Mouse (Mus musculus) CH12.LX (cell line): ENCODE data around the gene Nfat5.

Source experiments
- CHD2 ChIP-seq: IDR thresholded peaks from 2 replicates; pipeline ENCODE4 v1.6.1; 2011; ENCODE audit warnings: low read length, improper control_type of control experiment
- CTCF ChIP-seq, 2 experiments: IDR thresholded peaks in 1 of 2; conservative IDR thresholded peaks in 1 of 2; 2 replicates each; pipeline ENCODE4 v1.5.1; 2011 to 2012; ENCODE audit warnings: low read depth in 2 of 2, low read length in 2 of 2, improper control_type of control experiment in 1 of 2, inconsistent platforms in 1 of 2, mild to moderate bottlenecking in 1 of 2, moderate library complexity in 1 of 2
- E2F4 ChIP-seq: IDR thresholded peaks from 2 replicates; pipeline ENCODE4 v1.6.1; 2011; ENCODE audit warnings: low read depth, low read length, improper control_type of control experiment; ENCODE audit not compliant: insufficient replicate concordance
- EP300 ChIP-seq: IDR thresholded peaks from 2 replicates; pipeline ENCODE4 v1.6.1; 2011; ENCODE audit warnings: low read length, improper control_type of control experiment
- MAFK ChIP-seq: IDR thresholded peaks from 2 replicates; pipeline ENCODE4 v1.6.1; 2011; ENCODE audit warnings: low read length, improper control_type of control experiment; ENCODE audit not compliant: insufficient replicate concordance
- MAZ ChIP-seq: IDR thresholded peaks from 2 replicates; pipeline ENCODE4 v1.6.1; 2012; ENCODE audit warnings: low read depth, mild to moderate bottlenecking, inconsistent platforms, low read length, improper control_type of control experiment, moderate library complexity
- MEF2A ChIP-seq: IDR thresholded peaks from 2 replicates; pipeline ENCODE4 v1.6.1; 2014; ENCODE audit warnings: low read depth, mild to moderate bottlenecking, inconsistent platforms, low read length, improper control_type of control experiment, borderline replicate concordance
- POLR2A ChIP-seq: IDR thresholded peaks from 2 replicates; pipeline ENCODE4 v1.6.1; 2011; ENCODE audit warnings: low read depth, mild to moderate bottlenecking, improper control_type of control experiment, low read length
- RAD21 ChIP-seq: IDR thresholded peaks from 2 replicates; pipeline ENCODE4 v1.6.1; 2011; ENCODE audit warnings: low read depth, mild to moderate bottlenecking, low read length, improper control_type of control experiment, moderate library complexity
- TCF12 ChIP-seq: IDR thresholded peaks from 2 replicates; pipeline ENCODE4 v1.6.1; 2014; ENCODE audit warnings: low read depth, mild to moderate bottlenecking, inconsistent platforms, low read length, improper control_type of control experiment
- USF1 ChIP-seq: IDR thresholded peaks from 2 replicates; pipeline ENCODE4 v1.6.1; 2014; ENCODE audit warnings: low read depth, mild to moderate bottlenecking, inconsistent platforms, low read length, improper control_type of control experiment
- ZMIZ1 ChIP-seq: IDR thresholded peaks from 2 replicates; pipeline ENCODE4 v1.6.1; 2012; ENCODE audit warnings: low read depth, mild to moderate bottlenecking, inconsistent platforms, low read length, improper control_type of control experiment

DNA sequence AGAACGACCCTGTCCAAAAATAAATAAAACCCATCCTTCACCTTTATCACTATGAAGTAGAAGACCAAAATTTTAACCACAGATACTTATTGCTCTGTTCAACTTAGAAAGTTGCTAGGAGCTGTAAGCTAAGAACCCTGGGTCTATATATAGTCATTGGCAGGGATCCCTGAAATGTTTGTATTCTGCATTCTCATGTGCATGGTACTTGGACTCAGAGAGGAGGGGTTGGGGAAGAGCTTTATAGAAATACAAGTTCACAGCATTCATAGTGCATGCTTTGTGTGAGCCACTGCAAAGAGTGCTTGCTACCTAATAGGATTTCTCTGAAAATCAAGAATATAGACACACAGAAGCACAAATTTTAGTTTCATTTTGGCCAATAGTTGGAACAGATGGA lies 43.2 kb downstream of the Nfat5 start:
- TF ChIP-seq EP300 (no peak), CHD2 (no peak), POLR2A (no peak), ZMIZ1 (no peak), MEF2A (no peak), CTCF (conservative IDR thresholded peaks at IDR 0.05 in 1 of 2, IDR thresholded peaks at IDR 0.05 in 1 of 2; ENCODE audit: low read depth in 2 of 2, low read length in 2 of 2) (no peak), MAFK (no peak), TCF12 (no peak), MAZ (no peak), E2F4 (no peak), USF1 (no peak), RAD21 (no peak)
